Mouse (Mus musculus) MEL-GATA-1-ER (cell line): Measurements from ENCODE around the gene Plekhb2.

ENCODE experiments used
- DNase-seq: peaks from one replicate; pipeline ENCODE4 v3.0.0-alpha.2; 2012; ENCODE audit warnings: low read depth; ENCODE audit errors: extremely low read depth

Gene Plekhb2

GRCm38 (mm10) chr1:34866815-34867573, 17.2 kb downstream of the Plekhb2 start:
- peak; percentile 79 for DNase-seq

GRCm38 (mm10) chr1:34867574-34867955, 17.8 kb downstream of the Plekhb2 start:
- DNase-seq, result no peak

- DNase-seq, result no peak
Measured at GRCm38 (mm10) chr1:34868391-34868790, 18.6 kb downstream of the Plekhb2 start.

- no peak for DNase-seq
Measured at GRCm38 (mm10) chr1:34869231-34869630, 19.5 kb downstream of the Plekhb2 start.

- no peak for DNase-seq
Measured at GRCm38 (mm10) chr1:34871170-34871569, 21.4 kb downstream of the Plekhb2 start.

- no peak for DNase-seq
Measured at GRCm38 (mm10) chr1:34873551-34873950, 23.8 kb downstream of the Plekhb2 start.

- no peak for DNase-seq
Measured at GRCm38 (mm10) chr1:34879611-34880010, 29.8 kb downstream of the Plekhb2 start.

GRCm38 (mm10) chr1:34883776-34884175, 34.0 kb downstream of the Plekhb2 start:
- DNase-seq, result no peak

GRCm38 (mm10) chr1:34891559-34892289, 41.9 kb downstream of the Plekhb2 start:
- DNase-seq, result peak; percentile 14

GRCm38 (mm10) chr1:34892466-34892865, 42.7 kb downstream of the Plekhb2 start:
- no peak for DNase-seq

GRCm38 (mm10) chr1:34893331-34893730, 43.6 kb downstream of the Plekhb2 start:
- no peak for DNase-seq

- DNase-seq, result no peak
Measured at GRCm38 (mm10) chr1:34893831-34894230, 44.1 kb downstream of the Plekhb2 start.

- no peak for DNase-seq
Measured at GRCm38 (mm10) chr1:34896102-34896501, 46.3 kb downstream of the Plekhb2 start.

- peak; percentile 24 for DNase-seq
Measured at GRCm38 (mm10) chr1:34896898-34897297, 47.1 kb downstream of the Plekhb2 start.

- DNase-seq, result no peak
Measured at GRCm38 (mm10) chr1:34928656-34929055, 78.9 kb downstream of the Plekhb2 start.
